Comparison of ENCODE assay signal across 30 mouse cellular contexts in genomic region chr2:110149246-110149645, GRCm38 (mm10).
A peak's percentile ranks its signal among the peaks of the same experiment; 100 is the strongest.
DNase-seq lines count a peak whose midpoint lies in the region; ATAC-seq and TF ChIP-seq lines count a peak whose summit lies in the region.
"Had no signal": no experiment of that assay in that cellular context is flagged by ENCODE, and none has a peak within 500 bp of the region (broad histone marks: within the 10 kb centered on the region; RNA-seq: fewer than 3 reads in every experiment).

No protein-coding gene starts in this region.

- no peak overlapping the region for H3ac ChIP-seq in myocyte (ENCODE audit: control insufficient read depth, insufficient read length)

- POLR2A ChIA-PET in Patski (lab: Charles Lee), result no interaction called here

- H3K27me3 ChIP-seq in Patski (no peaks in the 10 kb centered on the region), myocyte (ENCODE audit: control insufficient read depth, insufficient read depth, insufficient read length) (no peaks in the 10 kb centered on the region)
- H3K27me3 ChIP-seq: forebrain, embryonic 13.5 days; heart, embryonic 13.5 days had no signal

- peak overlapping the region; percentile 0 for H3K4me2 ChIP-seq in myocyte (ENCODE audit: low read depth)
- H3K4me2 ChIP-seq: forebrain, embryonic 13.5 days; heart, embryonic 13.5 days; hindbrain, embryonic 14.5 days had no signal

- CTCF ChIA-PET in Patski (lab: Charles Lee), result no interaction called here

- TF ChIP-seq CTCF in Patski (IDR thresholded peaks at IDR 0.05), result no peak

- in situ Hi-C loops in Patski (cut with MboI; ENCODE audit: low pct_unique_long_range_greater_than_20kb), result no loop called here

- no peaks in the 10 kb centered on the region for H3K79me2 ChIP-seq in myocyte (ENCODE audit: control insufficient read depth, insufficient read depth)

- H3K4me3 ChIP-seq in myocyte, result no peak overlapping the region
- H3K4me3 ChIP-seq: erythroblast, embryonic 14.5 days; forebrain, embryonic 10.5 days; forebrain, embryonic 13.5 days; gastrocnemius, adult 2 months; heart, adult 2 months; heart, embryonic 10.5 days; heart, embryonic 13.5 days had no signal

- peak; percentile 87 for ATAC-seq in Patski
- ATAC-seq: CD4-positive, CD25-positive, alpha-beta regulatory T cell, adult 4 months; forebrain, embryonic 13.5 days; forebrain, embryonic 16.5 days; hindbrain, postnatal 0 days; inflammation-experienced regulatory T-cells, adult 6 months; intestine, embryonic 16.5 days had no signal

- DNase-seq in urinary bladder, postnatal 14 days (ENCODE audit: low spot score), result peak; percentile 36
- DNase-seq in urinary bladder, adult 2 months (ENCODE audit: low spot score), result no peak
- peak; percentile 90 for DNase-seq in Patski (ENCODE audit: low read depth, low spot score)
- no peak for DNase-seq in kidney, adult 18-20 months
- no peak for DNase-seq in adipocyte (ENCODE audit: low spot score)
- DNase-seq: adrenal gland, adult 8-10 months; adrenal gland, postnatal 25 days; cerebellum, adult 11-12 months; cerebellum, adult 8-10 months; cerebellum, postnatal 10 days; cerebellum, postnatal 36 days; embryo, embryonic 11 days; gastrocnemius, adult 2 months; gastrocnemius, postnatal 14 days; heart, adult 2 months; heart, postnatal 14 days; heart, postnatal 4 days; kidney, adult 2 months had no signal

- no peak for TF ChIP-seq POLR2A in myocyte (IDR thresholded peaks at IDR 0.05; ENCODE audit: insufficient read length, low read depth)

- no peaks in the 10 kb centered on the region for H3K36me3 ChIP-seq in myocyte (ENCODE audit: control insufficient read depth, insufficient read depth)
- H3K36me3 ChIP-seq: forebrain, embryonic 10.5 days; heart, embryonic 10.5 days; heart, embryonic 13.5 days had no signal

TF ChIP-seq in myocyte, 11 proteins besides CTCF, POLR2A, EP300 and RAD21:
- TF ChIP-seq POLR2AphosphoS2 (IDR thresholded peaks at IDR 0.05; ENCODE audit: insufficient read length, low read depth), result no peak
- TF ChIP-seq MYOD1 (IDR thresholded peaks at IDR 0.05; ENCODE audit: control insufficient read depth in 1 of 3, insufficient read length in 2 of 3, low read depth in 2 of 3), result no peak
- TF ChIP-seq MAX (IDR thresholded peaks at IDR 0.05; ENCODE audit: low read depth), result no peak
- TF ChIP-seq USF1 (IDR thresholded peaks at IDR 0.05; ENCODE audit: low read depth), result no peak
- no peak for TF ChIP-seq E2F4 (IDR thresholded peaks at IDR 0.05; ENCODE audit: insufficient read depth)
- TF ChIP-seq SRF (IDR thresholded peaks at IDR 0.05; ENCODE audit: control insufficient read depth, insufficient read length, low read depth), result no peak
- no peak for TF ChIP-seq REST (IDR thresholded peaks at IDR 0.05; ENCODE audit: insufficient read depth, insufficient read length)
- TF ChIP-seq MYOG (IDR thresholded peaks at IDR 0.05; ENCODE audit: control insufficient read depth in 1 of 3, insufficient read depth in 1 of 3, insufficient read length in 2 of 3, low read depth in 2 of 3), result no peak
- TF ChIP-seq TCF3 (IDR thresholded peaks at IDR 0.05; ENCODE audit: insufficient read length, low read depth), result no peak
- TF ChIP-seq CEBPB (IDR thresholded peaks at IDR 0.05; ENCODE audit: insufficient read depth, poor library complexity, severe bottlenecking), result no peak
- TF ChIP-seq TCF12 (IDR thresholded peaks at IDR 0.05; ENCODE audit: insufficient read depth, poor library complexity, severe bottlenecking), result no peak
TF ChIP-seq in myocyte: peak in this region for 0.

Comparison
In these comparisons a context has a peak if more than half of its experiments do, and no peak if none do; other contexts are left out.
1. DNase-seq: peak in urinary bladder, postnatal 14 days (single experiment) and Patski (single experiment); none in urinary bladder, adult 2 months (single experiment), kidney, adult 18-20 months (single experiment) and adipocyte (single experiment).